Mouse (Mus musculus) layer of hippocampus, adult 9-10 months (tissue): Measurements from ENCODE around the gene Saxo1.

Experiments
- DNase-seq: peaks from one replicate; pipeline ENCODE4 v3.0.0; 2022; ENCODE audit warnings: low spot score

Saxo1 gene

DNA sequence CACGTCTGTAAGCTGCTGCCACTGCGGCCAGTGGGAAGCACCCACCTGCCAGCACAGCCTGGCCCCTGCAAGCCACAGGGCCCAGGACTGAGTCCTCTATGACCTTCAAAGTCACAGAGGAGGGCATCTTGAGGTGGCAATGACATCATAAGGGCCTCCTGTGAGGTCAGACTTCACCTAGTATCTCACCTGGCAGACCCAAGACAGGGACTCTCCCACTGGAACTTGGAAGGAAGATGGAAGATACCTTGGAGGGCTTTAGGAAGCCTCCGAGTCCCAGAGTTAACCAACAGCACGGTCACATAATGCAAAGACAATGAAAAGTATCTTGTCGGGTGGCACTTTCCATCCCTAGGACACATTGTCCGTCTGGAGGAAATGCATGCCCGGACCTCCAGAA, at the start of gene Saxo1:
Gene Saxo1, minus strand, starts transcription at position 101 of the 400 bp plus-strand sequence.
- no peak for DNase-seq

DNA sequence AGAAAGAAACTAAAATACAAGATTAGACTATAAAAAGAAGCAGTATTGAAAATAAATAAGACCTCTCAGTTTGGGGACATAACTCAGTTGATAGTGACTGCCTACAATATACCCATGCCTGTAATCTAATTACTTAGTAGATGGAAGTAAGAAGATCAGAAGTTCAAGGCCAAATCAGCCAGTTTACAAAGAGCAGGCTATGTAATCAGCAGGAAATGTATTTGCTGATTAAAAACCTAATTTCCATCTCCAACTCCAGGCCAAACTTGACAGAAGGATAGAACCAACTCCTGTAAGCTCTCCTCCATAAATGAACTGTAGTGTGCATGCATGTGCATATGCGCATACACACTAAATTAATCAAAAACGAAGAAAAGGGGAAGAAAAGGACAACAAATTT, 33.2 kb upstream of the Saxo1 start:
- no peak for DNase-seq

DNA sequence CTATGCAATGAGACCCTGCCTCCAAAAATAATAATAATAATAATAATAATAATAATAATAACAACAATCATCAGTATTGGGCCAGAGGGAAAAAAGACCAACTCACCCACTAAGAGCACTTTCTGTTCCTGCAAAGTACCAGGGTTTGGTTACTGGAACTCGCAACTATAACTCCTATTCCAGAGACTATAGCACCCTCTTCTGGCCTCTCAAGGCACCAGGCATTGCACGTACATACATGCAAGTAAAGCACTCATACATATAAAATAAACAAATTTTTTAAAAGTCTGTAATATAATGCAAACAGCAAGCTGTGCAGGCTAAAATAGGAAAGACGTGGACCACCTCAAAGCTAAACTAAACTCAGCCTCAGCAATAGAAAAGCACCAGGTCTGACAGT, 30.1 kb upstream of the Saxo1 start:
- DNase-seq: no peak

DNA sequence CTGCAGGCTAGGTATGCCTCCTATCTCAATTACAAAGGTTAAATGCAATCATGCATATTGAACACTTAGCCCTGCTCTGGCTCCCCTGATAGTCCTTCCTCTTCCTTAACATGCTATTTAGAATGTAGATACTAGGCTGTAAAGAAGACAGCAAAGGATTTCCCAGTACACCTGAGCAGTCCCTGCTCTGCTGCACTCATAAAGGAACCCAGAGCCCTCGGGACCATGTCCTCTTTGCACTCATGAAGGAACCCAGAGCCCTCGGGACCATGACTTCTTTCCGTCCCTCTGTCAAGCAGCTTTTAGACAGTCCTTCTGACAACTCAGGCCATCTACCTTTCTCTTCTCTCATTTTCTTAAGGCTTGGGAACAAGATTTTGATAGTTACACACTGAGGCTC, 22.5 kb upstream of the Saxo1 start:
- DNase-seq: no peak

DNA sequence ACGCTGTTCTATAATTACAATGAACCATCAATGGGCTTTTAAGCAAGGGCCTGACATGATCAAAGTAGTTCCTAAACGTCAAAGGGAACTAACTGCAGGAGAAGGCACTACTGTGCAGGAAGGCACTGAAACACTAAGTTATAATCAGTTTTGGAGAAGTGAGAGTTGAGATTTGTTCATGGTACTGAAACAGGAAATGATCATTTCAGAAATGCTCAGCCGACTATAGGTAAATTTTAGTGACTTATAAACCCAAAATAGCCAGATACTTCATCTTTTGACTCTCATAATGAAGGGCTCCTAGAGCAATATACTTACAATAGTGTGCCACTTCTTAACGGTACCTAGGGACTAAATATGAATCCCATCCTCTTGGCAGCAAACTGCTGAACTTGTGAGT, 21.9 kb upstream of the Saxo1 start:
- no peak for DNase-seq

DNA sequence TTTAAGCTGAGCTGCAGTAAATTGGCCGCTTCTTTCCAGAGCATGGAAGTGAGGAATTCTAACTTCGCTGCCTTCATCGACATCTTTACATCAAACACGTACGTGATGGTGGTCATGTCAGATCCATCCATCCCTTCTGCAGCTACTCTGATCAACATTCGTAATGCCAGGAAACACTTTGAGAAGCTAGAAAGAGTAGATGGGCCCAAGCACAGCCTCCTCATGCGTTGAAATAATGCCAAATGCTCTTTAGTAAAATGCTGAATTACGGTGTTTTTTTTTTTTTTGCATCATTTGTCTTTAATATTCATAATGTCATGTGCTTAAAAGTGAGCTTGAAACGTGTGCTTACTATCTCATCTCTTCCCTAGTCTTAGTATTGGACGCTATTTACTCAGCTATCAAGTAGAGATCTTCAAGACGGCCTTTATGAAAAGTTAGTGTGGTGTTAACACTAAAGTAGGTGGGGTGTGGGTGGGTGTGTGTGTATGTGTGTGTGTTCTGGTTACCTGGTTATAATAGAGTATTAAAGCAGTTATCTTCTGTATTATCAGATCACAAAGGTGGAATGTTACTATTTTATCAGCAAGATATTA, 18.6 kb upstream of the Saxo1 start:
- no peak for DNase-seq

DNA sequence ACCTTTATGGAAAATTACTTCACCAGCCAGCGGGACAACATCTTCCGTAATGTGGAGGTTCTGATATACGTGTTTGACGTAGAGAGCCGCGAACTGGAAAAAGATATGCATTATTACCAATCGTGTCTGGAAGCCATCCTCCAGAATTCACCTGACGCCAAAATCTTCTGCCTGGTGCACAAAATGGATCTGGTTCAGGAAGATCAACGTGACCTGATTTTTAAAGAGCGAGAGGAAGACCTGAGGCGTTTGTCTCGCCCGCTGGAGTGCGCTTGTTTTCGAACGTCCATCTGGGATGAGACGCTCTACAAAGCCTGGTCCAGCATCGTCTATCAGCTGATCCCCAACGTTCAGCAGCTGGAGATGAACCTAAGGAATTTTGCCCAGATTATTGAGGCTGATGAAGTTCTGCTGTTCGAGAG, 18.0 kb upstream of the Saxo1 start:
- DNase-seq: no peak

DNA sequence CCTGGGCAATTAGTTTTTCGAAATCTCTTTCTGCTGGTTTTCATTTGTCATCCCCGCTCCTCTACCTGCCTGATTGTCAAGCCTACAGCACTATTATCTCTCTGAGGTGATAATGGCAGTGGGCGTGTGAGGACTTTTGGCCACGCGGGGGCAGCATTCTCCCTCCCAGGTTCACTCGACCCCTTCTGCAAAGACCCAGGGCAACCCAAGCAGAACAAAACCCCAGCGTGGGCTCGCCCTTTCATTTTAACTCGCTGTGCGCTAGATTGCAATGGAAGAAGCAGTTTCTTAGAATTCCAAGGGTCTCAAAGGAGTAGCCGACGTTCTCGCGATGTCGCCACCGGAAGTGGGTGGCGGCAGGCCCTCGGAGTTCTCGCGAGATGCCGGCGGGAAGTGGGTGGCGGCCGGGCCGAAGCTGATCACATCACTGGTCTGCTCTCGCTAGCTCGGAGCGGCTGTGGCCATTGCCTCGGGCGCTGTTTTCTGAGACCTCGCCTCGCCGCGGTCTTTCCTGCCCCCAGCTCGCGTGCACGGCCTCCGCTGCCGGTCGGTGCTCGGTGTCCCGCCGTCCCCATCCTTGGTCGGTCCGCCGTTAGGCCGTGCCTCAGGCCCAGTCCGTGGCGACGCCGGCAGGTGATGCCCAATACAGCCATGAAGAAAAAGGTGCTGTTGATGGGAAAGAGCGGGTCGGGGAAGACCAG, 17.3 kb upstream of the Saxo1 start, which contains the start of gene Rraga:
Gene Rraga, plus strand, starts transcription at position 386 of the 701 bp plus-strand sequence.
- peak; percentile 86 for DNase-seq

DNA sequence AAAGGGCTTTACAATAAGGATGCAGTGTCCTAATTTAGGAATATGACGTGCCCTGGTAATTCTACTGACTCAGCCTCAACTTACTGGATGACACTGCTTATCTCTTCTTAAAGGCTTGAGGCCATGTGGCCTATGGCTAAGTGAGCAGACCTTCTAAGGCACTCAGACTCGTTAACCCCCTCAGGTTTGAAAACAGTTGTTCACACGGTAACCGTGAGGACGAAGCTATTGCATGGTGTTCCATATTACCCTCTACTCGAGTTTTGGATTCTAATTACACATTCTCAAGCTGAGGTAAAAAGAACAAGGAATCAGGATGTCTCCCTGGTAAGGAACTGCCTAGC, 16.8 kb upstream of the Saxo1 start:
- no peak for DNase-seq

DNA sequence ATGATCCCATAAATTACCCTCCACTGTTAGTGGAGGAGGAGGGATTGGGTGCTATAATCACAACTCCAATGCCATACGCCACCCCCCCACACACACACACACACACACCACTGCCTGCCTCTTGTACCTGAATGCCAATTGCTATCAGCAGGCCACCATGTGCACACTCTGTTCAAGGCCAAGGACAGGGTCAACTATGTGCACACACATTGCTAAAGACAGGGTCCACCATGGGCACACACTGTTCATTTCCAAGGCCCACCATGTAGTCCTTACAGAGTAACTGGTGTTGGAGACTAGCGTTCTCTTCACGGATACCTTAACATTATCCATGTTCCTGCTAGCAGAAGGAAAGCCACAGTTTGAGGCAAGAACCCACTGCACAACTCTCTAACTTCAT, 2.9 kb upstream of the Saxo1 start:
- no peak for DNase-seq

DNA sequence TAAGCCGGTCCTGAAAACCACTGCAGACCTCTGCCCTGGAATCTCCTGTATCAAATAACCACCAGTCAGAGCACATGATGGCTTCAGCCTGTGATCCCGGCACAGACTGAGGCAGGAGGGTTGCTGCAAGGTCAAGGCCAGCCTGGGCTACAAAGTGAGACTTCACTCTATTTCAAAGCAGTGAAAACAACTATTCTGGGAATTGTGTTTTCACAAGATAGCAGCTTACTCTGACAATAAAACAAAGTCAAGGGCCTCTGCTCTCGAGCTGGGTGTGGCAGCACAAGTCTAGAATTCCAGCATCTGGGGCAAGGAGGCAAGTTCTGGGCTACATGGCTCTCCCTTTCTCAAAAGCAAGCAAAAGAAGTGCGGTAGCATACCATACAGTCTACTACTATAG, 878 bp upstream of the Saxo1 start:
- DNase-seq: no peak

DNA sequence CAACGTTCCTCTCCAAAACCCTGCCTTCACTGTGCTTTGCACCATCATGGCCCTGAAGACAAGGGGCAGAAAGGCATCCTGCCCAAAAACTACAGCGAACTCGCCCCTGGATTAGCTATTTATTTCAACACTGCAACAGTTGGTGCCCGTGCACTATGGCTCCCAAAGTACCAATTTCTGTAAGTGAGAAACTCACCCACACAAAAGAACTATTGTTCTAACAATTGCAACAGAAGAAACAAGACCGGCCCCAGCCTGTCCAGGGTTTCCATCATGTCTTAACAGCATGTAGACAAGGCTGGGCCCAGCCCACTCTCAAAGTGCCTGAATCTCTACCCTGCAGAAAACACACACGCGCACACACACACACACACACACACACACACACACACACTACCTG, 757 bp downstream of the Saxo1 start:
- DNase-seq: no peak

DNA sequence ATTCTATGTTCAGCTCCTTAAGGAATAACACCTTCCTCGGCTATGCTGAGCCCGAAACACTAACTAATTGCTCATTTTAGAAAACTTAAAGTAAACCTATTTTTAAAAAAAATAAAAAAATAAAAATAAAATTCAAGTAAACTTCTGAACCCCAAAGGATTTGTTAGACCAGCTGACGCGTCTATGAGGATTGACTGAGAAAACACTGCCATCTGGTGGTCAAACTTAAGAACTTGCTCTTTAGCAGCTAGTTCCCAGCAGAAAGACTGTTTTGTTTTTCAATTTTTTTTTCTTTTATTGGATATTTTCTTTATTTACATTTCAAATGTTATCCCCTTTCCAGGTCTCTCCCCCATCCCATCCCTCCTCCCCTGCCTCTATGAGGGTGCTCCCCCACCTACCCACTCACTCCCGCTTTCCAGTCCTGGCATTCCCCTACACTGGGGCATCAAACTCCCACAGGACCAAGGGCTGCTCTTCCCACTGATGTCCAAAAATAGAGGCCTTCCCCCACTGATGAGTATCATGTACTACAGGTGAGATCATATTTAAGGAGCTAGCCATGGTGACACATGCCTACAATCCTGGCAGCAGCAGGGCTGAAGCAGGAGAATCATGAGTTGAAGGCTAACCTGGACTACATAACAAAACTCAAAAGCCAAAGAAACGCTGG, 3.0 kb downstream of the Saxo1 start:
- DNase-seq: no peak

DNA sequence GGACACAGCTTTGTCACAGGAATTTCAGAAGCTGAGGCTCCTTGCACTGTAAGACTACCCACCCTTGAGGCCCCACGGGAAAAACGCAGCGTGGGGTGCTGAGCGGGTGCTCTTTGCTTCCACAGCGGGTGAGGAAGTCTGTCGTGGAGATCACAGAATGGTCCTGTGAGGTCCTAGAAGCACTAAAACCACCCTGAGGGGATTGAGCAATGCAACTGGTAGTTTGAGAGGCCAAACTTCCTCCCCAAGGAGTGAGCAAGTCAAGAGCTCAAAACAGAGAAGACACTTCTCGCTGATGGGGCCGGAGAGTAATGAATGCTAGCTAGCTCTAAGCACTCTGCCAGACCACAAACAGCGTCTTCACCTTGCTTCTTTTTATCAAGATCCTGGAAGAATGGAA, 9.8 kb downstream of the Saxo1 start:
- DNase-seq: no peak

DNA sequence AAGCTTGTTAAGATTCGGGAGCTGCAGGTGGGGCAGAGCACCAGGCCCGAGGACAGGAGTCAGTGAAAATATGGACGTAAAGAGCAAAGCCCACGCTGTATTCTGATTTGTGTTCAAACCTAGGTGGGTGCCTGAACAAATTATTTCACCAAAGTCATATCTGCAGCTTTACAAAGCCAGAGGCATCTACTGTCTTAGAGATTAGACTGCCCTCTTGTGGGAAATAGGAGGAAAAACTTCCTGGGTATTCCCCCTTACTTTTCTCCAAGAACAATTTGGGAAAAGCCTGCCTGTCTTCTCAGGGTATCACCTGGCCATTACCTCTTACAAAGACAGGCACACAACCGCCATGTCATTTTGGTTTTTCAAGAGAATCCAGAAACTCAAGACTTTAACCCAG, 12.5 kb downstream of the Saxo1 start:
- peak; percentile 3 for DNase-seq

DNA sequence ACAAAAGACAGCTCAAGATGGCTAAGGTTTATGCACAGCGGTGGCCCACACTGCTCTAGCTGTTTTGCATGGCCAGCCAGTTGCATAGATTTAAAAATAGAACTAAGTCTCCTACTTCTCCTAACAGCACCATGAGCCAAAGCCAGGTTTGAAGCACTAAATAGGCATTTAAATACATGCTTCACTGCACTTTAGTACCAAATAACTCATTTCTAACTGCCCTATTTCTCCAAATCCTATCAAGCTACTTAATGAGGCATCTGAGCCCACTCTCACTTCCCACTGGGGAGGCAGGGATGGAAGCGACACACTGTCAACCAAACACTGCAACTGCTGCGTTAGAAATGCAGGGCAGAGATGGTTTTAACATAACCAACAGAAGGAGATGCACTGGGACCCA, 14.1 kb downstream of the Saxo1 start:
- DNase-seq: no peak

DNA sequence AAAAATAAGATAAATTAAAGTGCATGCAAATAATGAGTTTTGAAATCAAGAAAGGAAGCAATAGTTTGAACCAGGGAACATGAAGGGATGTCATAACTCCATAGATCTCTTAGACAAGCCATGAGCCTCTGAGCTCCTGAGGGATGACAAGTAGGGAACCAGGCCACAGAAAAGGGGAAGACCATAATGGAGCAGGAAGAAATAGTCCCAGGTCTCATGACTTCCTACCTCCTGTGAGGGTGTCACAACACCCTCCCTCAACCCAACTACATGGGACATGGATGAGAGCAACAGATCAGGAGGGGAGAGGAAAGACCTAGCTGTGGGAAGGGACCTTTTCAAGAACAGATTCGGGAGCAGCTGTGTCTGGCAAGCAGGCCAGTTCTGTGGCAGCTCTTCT, 16.6 kb downstream of the Saxo1 start:
- no peak for DNase-seq

DNA sequence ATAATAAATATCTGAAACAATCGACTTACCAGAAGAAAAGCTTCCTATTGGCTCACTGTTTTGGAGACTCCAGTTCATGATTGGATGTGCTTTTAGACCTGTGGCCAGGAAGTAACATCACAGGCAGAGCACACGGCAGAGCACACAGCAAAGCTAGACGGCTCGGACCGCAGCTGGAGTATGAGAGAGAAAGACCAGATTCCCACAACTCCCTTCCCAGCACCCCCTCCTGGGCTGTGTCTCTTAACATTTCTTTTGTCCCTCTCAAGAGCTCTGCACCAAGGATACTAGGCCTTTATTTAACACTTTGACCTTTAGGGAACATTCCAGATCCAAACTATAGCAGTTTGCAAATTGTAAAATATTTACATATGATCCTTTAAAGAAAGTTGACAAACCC, 19.2 kb downstream of the Saxo1 start:
- DNase-seq: no peak

DNA sequence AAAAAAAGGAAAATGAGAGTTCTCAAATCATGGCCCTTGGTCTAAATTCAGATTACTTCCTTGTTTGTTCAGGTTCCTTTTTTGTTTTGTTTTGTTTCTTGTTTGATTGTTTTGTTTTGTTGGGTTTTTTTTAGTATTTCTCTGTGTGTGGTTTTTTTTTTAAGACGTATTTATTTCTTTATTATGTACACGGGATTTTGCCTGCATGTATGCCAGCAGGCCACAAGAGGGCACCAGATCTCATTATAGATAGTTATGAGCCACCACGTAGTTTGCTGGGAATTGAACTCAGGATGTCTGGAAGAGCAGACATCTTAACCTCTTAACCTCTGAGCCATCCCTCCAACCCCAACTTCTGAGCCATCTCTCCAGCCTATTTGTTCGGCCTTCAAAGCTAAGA, 20.2 kb downstream of the Saxo1 start:
- DNase-seq: no peak

DNA sequence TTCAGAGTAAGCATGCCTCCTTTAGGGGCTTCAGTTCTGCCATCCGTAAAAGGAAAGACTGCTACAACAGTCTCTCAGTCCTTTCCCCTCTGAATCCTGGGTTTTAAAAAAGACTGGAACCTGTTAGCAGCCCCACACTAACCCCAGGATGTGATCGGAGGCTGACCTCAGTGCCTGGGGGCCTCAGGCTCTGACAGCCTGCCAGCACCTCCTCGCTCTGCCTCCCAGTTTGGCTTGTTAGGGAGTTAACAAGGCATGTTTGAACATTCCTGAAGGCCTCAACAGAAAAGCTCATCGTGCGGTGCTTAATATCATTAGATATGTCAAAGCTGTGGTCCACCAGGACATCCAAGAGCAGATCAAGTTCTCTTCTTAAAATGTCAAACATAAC, 24.0 kb downstream of the Saxo1 start:
- DNase-seq: no peak

DNA sequence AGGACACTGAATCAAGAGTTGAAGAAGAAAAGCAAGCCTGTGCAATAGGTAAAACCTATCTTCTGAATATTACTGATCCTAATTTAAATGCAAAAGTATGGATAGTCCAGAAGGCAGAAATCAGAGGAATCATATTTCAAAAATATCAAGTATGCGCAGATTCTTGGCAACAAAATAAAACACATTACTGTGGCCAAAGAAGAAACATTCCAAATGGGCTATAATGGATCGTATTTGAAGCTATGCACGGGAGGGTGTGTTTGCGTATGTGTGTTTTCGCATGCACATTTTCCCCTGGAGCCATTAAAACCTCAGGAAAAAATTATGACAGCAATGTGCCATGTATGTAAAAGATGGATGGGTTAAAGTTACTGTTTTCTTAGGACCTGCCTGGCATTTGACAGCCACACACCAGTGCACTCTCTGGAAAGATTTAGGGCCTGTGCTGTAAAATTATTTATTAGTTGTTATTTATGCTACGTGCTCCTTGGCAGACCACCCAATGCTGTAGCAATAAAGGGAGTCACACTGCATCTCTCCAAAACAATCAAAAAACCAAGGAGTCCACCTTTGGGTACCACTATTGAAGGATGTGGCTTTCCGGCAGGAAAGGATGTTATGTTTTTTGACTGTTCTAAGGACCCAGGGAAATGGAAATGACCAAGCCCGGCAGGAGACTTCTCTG, 24.6 kb downstream of the Saxo1 start:
- no peak for DNase-seq

DNA sequence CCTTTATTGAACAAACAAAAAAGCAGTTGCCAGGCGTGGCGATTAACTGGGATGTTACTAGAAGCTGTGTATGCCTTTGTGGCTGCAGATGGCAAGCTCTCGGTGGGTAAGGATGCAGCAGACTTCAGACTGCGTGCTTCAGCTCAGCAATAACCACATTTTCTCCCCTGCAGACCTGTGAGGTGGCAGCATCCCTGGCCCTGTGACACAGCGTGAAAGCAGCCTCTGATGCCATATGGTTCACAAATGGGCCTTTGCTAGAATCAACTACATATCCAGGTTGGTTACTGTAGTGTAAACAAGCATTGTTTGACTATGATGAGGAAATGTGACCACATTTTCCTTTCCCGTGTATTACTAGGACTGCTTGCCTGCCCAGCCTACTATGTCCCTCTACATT, 29.0 kb downstream of the Saxo1 start:
- DNase-seq: no peak
